Mouse (Mus musculus) large intestine, adult 2 months (tissue): ENCODE results near the gene Gga1. TPM values are rescaled to one million over a fixed set of nuclear protein-coding genes. Genes with fewer than 3 reads are reported as not detected.
"Not testable (repeated sequence)": the region's sequence is repeated elsewhere in the genome, so short reads cannot be mapped to it uniquely, and the experiment has no call there.

Source experiments
- DNase-seq: peaks from one replicate; pipeline ENCODE4 v3.0.0-alpha.2; 2012; ENCODE audit warnings: low read depth, low spot score
- WGBS: fragments of 180-500 bp; shearing (Covaris S2); methylation state at CpG from one replicate; pipeline ENCODE4 v1.1.7; 2018; 5-methylcytosine and 5-hydroxymethylcytosine counted together
- polyA plus RNA-seq: library from polyadenylated mRNA; depleted of rRNA; stranded (reverse); fragments of >200 nt; gene quantifications from 2 replicates; pipeline ENCODE4 v1.2.3, GENCODE M21; 2012

Gene Gga1
- polyA plus RNA-seq, 1 experiment, result 62.7 TPM

GRCm38 (mm10) chr15:78869775-78870174, 7.2 kb upstream of the Gga1 start:
- DNase-seq, result no peak
- 11% methylated on average over 6 of the region's 6 CpGs for WGBS

GRCm38 (mm10) chr15:78872021-78872608, 4.9 kb upstream of the Gga1 start:
- WGBS, result 53% methylated on average over 5 of the region's 5 CpGs
- no peak for DNase-seq

- no peak for DNase-seq
- WGBS, result 74% methylated on average over 13 of the region's 13 CpGs
These were observed 3.1 kb upstream of the Gga1 start for GRCm38 (mm10) chr15:78873803-78874435.

- no peak for DNase-seq
- 68% methylated on average over 8 of the region's 8 CpGs for WGBS
These were observed 2.0 kb upstream of the Gga1 start for GRCm38 (mm10) chr15:78874989-78875388.

- no peak for DNase-seq
- 70% methylated on average over 5 of the region's 5 CpGs for WGBS
These were observed 1.5 kb upstream of the Gga1 start for GRCm38 (mm10) chr15:78875537-78875936.

GRCm38 (mm10) chr15:78876258-78876696, 713 bp upstream of the Gga1 start:
- WGBS, result 2% methylated on average over 17 of the region's 17 CpGs
- DNase-seq, result no peak

GRCm38 (mm10) chr15:78877810-78878390, 910 bp downstream of the Gga1 start:
- no peak for DNase-seq

GRCm38 (mm10) chr15:78878792-78879516, 2.0 kb downstream of the Gga1 start:
- not testable (repeated sequence) for DNase-seq
- WGBS, result 13% methylated on average over 7 of the region's 7 CpGs

More at GRCm38 (mm10) chr15:78877810-78878390, 910 bp downstream of the Gga1 start:
- WGBS, result 2% methylated on average over 17 of the region's 17 CpGs

GRCm38 (mm10) chr15:78880432-78880831, 3.4 kb downstream of the Gga1 start:
- 91% methylated on average over 8 of the region's 8 CpGs for WGBS

GRCm38 (mm10) chr15:78881828-78882227, 4.8 kb downstream of the Gga1 start:
- DNase-seq, result no peak
- 89% methylated on average over 3 of the region's 3 CpGs for whole genome bisulfite sequencing

More at GRCm38 (mm10) chr15:78880432-78880831, 3.4 kb downstream of the Gga1 start:
- DNase-seq, result no peak

GRCm38 (mm10) chr15:78889401-78889853, 12.4 kb downstream of the Gga1 start:
- 47% methylated on average over 13 of the region's 13 CpGs for WGBS
- DNase-seq, result no peak

GRCm38 (mm10) chr15:78892440-78892839, 15.4 kb downstream of the Gga1 start:
- 72% methylated on average over 7 of the region's 7 CpGs for WGBS

GRCm38 (mm10) chr15:78894726-78895125, 17.7 kb downstream of the Gga1 start:
- DNase-seq, result no peak
- WGBS, result 75% methylated on average over 13 of the region's 13 CpGs

More at GRCm38 (mm10) chr15:78892440-78892839, 15.4 kb downstream of the Gga1 start:
- no peak for DNase-seq

- no peak for DNase-seq
- WGBS, result 63% methylated on average over 2 of the region's 2 CpGs
These were observed 18.8 kb downstream of the Gga1 start for GRCm38 (mm10) chr15:78895741-78896140.

- 77% methylated on average over 3 of the region's 3 CpGs for WGBS
- DNase-seq, result no peak
These were observed 19.2 kb downstream of the Gga1 start for GRCm38 (mm10) chr15:78896149-78896548.

GRCm38 (mm10) chr15:78897488-78897887, 20.5 kb downstream of the Gga1 start:
- WGBS, result 88% methylated on average over 4 of the region's 4 CpGs
- DNase-seq, result no peak

- DNase-seq, result no peak
- 70% methylated on average over 6 of the region's 6 CpGs for WGBS
These were observed 21.6 kb downstream of the Gga1 start for GRCm38 (mm10) chr15:78898507-78899001.

- 2% methylated on average over 20 of the region's 20 CpGs for WGBS
- no peak for DNase-seq
These were observed 22.4 kb downstream of the Gga1 start, which contains the start of gene Gm49510 for GRCm38 (mm10) chr15:78899409-78899739. Gene Gm49510 (plus strand): TSS chr15:78899667.

- WGBS, result 6% methylated on average over 47 of the region's 47 CpGs
These were observed 23.0 kb downstream of the Gga1 start, which contains the start of gene Sh3bp1 for GRCm38 (mm10) chr15:78899740-78900584. Gene Sh3bp1 (plus strand): TSS chr15:78899768.

More at GRCm38 (mm10) chr15:78899740-78900584, 23.0 kb downstream of the Gga1 start, which contains the start of gene Sh3bp1:
- no peak for DNase-seq
